Mouse (Mus musculus) central nervous system, embryonic 11.5 days (tissue): Measurements from ENCODE around the gene Chia1. TPM values are rescaled to one million over a fixed set of nuclear protein-coding genes. Genes with fewer than 3 reads are reported as not detected.

ENCODE experiments used
- polyA plus RNA-seq: library from polyadenylated mRNA; depleted of rRNA; stranded (reverse); fragments of >200 nt; gene quantifications from 2 replicates; pipeline ENCODE4 v1.2.3, GENCODE M21; 2012; rRNA removed

Chia1 gene
- 0.16 and 0.26 TPM in 2 replicates for polyA plus RNA-seq

DNA sequence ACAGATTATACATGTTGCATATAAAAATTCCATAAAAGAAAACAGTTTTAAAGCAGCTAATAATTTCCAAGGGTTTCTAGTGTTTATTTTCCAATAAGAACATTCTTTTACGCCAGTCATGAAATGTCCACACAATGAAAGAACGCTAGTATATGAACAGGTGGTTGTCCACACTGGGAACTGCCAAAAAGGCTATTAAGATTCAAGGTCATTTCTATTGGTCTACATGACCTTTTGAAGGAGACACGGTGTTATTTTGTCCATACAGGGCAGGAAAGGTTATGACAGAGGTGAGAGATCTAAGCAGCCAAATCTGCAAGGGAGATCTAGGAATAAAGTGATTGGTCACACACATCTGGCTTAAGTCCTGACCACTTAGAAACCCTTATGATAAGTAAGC lies at the start of gene Chia1:
Gene Chia1 (plus strand): TSS at position 301 of the 400 bp plus-strand sequence.

DNA sequence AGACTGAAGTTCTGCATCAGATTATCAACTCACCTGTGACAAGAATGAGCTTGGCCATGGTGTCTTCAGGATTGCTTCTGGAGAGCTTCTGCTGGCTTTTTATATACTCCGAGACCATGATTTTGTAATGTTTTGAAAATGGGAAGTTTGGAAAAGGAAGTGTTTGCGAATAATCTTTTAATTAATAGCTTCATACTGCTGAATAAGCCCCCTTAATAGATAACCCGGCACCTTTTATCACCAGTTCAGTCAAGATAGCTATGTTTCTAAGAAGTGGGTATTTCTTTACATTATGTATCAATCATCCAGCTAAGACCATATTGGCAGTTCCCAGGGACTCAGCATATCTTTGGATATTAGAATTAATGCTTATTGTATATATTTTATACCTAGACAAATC lies 54.4 kb downstream of the Chia1 start, which contains the start of gene Chil3:
Gene Chil3 (minus strand): TSS at position 101 of the 400 bp plus-strand sequence.

Other genes with a start within 250 kb of the Chia1 start
- gene Adora3, start 242.4 kb upstream of the Chia1 start, polyA plus RNA-seq = 0.07 TPM in 1 of 2 replicates, not detected in the other
- gene Tmigd3, start 242.3 kb upstream of the Chia1 start, polyA plus RNA-seq = 0.08 and 0.17 TPM in 2 replicates
- gene I830077J02Rik, start 180.6 kb upstream of the Chia1 start, polyA plus RNA-seq = 1.1 and 1.2 TPM in 2 replicates
- 62.9 and 82.8 TPM in 2 replicates for gene Wdr77, start 153.9 kb upstream of the Chia1 start, polyA plus RNA-seq
- gene Atp5f1, start 153.1 kb upstream of the Chia1 start, polyA plus RNA-seq = 271 and 331 TPM in 2 replicates
- 7.6 and 18.3 TPM in 2 replicates for gene Ovgp1, start 139.5 kb upstream of the Chia1 start, polyA plus RNA-seq
- gene Pifo, start 98.6 kb upstream of the Chia1 start, polyA plus RNA-seq = 0.61 and 0.73 TPM in 2 replicates
- 0.16 TPM in 1 of 2 replicates, not detected in the other for gene Chil5, start 80.4 kb upstream of the Chia1 start, polyA plus RNA-seq
- gene Chil3, start 54.3 kb downstream of the Chia1 start, polyA plus RNA-seq = not detected in 2 replicates
- not detected in 2 replicates for gene Chil4, start 106.3 kb downstream of the Chia1 start, polyA plus RNA-seq